Mouse (Mus musculus) spleen, postnatal 14 days (tissue): ENCODE results near the gene Tmem171.

ENCODE experiments used
- DNase-seq, 2 experiments: peaks; one replicate each; pipeline ENCODE4 v3.0.0; 2021 to 2022; ENCODE audit warnings: low spot score in 2 of 2

Tmem171 gene

DNA sequence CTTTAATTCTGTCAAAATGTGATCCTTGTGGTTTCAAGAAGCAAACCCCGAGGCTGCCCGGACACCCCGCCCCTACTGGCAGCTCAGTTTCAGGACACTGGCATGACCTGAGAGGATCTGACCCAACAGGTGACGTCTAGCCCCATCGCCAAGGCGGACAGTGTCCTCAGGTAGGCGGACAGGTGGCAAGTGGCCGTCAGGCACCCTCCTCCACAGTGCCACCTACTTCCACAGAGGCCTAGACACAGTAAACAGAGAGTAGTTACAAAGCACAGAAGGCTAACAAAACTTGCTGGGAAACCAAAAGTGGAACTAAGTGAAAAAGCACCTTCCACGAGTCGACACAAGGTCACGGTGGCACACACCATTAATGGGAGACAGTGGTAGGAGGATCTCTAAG lies 1.3 kb downstream of the Tmem171 start:
- DNase-seq = no peak

DNA sequence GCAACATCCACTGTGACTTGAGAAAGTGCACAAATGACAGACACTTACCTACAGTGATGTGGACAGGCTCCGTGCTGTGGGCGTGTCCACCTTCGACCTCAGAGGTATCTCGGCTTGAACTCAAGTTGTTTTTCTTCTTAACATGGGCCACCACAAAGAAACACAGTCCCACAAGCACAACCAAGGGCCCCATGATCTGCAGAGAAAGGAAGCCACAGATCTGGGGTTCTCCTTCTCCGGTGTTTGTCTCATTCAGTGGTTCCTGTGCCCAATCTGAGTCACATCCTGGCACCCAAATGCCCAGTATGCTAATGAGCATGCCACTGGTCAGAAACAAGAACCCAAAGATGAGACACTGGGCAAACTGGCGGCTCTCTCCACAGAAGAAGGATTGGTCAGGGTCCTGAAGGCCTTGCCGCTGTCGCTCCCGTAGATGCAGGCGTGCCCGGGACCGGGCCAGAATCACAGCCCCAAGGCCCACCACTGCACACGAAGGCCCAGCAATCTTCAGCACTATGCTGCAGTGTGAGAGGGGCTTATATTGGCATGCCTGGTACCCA lies 2.6 kb downstream of the Tmem171 start:
- no peak for DNase-seq

DNA sequence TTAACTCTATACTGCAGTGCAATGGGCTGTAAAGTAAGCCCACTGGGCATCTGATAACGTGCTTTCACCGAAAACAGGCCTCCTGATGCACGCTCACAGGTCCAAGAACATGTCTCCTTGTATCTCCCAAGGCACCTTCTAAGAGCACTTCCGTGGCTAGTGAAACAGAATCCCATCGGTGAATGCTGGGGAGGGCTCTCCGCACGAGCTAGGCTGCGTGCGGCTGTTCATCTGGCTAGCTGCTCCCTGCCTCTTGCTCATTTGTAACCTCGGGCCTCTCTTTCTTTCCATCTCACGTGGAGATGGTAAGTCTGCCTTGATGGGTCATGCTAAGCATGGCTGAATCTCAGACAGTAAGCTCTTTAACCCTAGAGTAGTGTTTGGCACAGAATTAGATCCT lies 3.7 kb downstream of the Tmem171 start:
- DNase-seq = no peak

DNA sequence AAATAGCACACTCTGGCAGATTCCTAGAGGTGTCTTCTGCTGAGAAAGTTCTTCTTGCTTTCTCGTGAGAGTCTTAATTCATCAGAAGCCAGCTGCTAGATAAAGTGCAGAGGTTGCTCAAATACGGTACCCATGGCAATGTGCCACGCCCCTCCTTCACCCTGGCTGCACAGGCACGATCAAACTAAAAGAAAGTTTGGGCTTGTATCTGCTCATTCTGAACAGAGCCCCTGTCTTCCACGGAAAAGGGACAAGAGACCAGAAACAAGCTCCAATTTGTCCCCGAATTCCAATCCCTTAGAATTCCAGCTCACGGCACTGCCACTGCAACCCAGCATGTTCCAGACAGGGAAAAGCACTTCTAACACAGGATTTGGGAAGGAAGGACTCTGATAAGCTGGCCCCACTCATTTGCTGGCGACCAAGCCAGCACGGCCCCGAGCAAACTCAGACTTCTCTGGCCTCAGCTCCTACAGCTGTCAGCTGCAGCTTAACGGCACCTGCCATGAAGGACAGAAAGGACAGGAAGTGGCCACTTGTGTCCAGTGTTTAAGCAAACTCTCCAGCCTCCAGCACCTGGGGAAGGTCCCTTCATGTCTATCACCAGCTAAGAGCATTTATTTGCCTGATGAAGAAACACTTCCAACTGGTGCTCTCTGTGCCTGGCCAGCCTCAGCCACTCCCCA lies 4.9 kb downstream of the Tmem171 start:
- DNase-seq = no peak

DNA sequence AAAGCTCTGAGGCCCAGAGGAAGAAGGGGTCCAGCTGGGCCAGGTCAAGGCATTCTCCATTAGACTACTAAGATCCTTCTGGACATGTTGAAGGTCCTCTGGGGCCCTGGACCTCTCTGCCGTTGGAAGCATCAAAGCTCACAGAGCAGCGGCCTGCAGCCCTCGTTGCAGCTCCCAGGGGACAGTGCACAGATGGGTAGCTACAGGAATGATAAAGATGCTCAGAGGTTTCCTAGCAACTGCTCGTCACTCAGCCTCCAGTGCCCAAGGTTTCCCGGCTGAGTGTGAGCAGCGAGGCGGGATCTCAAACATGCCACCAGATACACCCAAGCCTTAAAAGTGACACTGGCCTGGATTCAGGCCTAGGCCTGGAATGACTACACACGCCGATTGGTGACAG lies 6.7 kb downstream of the Tmem171 start:
- DNase-seq = no peak

DNA sequence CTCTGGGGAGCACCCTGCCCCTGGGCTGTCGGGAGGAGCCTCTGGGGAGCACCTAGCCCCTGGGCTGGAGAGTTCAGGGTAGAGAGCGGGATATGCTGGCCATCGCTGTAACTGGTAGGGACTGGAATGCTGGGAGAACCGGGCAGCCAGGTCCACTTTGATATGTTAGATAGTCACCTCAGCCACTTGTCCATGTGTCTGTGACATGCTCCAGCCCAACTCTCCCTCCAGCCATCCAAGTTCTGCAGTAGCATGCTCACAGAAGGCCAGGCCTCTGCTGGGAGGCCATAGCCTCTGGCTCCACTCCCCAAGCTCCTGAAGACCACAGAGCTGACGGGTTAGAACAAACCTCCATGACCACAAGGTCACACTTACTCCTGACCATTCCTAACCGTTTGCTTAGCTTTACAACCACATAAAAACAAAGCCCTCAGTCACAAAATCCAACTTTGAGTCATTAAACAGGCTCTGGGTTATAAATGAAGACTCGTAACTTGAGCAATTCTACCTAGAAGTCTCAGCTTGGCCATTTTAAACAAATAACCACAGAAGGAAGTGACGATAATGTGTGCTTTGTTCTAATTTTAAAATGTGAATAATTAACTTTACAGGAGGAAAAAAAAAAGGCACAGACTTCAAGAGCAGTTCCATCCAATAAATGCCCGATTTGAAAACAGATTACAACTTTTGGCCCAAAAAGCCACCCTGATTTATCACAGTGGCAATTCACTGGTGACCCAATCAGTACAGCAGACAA lies 10.3 kb downstream of the Tmem171 start:
- no peak for DNase-seq

DNA sequence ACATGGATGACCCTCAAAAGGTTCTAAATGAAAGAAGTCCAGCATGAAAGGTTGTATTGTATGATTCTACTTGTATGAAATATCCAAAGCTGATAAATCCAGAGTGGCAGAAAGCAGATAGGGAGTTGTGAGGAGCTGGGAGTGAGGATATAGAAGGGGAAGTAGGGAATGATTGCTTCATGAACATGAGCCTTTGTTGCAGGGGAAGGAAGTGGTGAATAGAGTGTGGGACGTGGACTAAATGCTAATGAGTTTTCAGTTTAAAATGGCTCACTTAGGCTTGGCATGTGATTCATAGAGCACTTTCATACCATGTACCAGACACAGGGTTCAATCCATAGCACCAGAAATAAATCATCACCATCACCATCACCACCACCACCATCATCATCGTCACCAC lies 11.2 kb downstream of the Tmem171 start:
- no peak for DNase-seq

DNA sequence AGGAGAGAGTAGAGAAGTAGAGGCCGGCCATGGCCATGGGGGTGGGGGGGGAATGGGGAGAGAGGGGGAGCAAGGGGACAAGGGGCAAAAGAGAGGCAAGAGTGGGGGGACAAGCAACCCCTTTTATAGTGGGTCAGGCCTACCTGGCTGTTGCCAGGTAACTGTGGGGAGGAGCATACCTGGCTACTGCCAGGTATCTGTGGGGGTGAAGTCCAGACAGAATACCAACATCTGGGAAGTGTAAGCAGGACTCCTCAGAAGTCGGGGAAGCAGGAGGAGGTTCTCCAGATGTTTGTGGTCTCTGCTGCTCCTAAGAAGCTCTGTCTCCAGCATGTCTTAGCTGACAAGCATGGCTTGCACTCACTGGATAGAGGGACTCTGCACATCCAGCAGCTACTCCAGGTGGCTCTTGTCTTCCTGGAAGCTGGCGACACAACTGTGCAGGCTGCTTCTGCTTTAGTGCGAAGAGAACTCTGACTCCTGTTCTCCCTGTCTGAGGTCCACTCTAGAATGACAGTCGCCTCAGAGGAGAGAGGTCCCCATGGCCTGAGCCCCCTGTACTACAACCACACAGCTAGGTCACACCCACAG lies 14.1 kb downstream of the Tmem171 start:
- DNase-seq = no peak

DNA sequence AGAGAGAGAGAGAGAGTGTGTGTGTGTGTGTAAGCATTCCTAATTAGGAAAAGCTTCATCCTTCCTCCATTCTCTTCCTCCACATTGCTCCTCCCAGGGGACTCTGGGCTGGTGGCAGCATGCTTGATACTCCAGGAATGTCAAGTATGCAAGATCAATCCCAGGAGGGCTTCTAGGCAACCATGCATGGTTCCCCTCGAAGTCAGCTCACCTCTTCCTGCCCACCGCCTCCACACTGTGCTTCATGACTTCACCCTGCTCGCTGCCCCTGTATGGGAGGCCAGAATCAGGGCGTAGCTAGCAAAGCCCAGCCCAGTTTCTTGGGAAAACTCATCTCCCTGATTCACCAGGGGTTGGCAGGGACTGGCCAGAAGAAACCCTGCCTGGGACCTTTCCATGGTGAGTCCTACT lies 15.0 kb downstream of the Tmem171 start:
- DNase-seq = no peak

DNA sequence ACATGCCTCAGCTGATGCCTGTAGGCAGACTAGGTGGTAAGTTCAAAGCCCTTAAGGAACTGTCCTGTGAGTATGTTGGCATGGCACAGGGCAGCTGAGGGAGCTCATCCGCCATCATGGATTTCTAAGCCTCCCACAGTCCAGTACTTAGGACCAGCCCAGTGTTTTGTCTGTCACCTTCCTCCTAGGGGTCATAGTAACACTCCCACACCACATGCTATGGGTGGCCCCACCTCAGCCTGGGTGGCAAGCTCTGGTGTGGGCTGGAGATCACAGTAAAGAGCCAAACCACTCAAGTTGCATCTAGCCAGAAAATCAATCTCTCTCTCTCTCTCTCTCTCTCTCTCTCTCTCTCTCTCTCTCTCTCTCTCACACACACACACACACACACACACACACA lies 15.4 kb downstream of the Tmem171 start:
- no peak for DNase-seq

DNA sequence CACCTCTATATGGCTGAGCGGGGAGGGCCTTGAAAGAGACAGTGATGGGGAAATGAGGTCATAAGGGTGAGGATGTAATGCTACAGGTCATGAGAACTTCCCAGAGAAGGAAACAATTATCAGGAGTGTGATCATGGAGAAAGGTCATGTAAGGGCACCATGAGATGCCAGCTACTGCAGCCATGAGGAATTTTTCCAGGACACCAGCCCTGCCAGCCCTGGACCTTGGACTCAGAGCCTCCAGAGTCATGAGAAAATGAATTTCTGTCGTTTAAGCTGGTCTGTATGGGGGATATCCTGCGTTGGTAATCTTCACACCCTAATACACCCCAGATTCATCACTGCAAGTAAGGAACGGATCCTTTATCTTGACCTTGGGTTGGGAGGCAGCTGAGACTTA lies 20.7 kb downstream of the Tmem171 start:
- DNase-seq = no peak

DNA sequence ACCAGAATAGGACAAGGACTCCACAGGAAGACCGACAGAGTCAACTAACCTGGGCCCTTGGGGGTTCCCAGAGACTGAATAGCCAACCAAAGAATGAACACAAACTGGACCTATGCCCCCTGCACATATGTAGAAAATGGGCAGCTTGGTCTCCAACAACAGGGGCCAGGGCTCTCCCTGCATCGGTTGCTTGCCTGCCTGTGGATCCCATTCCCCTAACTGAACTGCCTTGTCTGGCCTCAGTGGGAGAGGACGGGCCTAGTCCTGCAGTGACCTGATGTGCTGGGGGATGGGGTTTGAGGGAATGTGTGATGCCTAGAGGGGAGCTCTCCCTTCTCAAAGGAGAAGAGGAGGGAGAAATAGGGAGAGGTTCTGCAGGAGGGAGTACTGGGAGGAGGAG lies 25.3 kb downstream of the Tmem171 start:
- no peak for DNase-seq

DNA sequence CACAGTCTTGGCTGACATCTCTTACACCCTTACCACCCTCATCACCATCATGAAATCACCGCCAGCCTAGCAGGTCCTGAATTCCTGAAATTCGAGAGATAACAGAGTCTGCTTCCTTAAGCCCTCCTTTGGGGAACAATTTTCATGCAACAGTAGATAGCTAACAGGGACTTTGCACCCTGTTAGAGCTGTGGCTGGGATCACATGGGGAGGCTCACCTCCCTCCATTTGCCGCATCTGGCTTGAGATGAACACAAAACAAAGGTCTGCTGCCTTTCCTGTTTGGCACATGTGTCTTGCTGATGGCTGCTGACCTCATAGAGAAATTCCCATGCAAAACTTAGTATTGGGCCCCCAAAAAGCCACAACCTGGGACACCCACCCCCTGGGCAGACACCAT lies 27.3 kb downstream of the Tmem171 start:
- no peak for DNase-seq

DNA sequence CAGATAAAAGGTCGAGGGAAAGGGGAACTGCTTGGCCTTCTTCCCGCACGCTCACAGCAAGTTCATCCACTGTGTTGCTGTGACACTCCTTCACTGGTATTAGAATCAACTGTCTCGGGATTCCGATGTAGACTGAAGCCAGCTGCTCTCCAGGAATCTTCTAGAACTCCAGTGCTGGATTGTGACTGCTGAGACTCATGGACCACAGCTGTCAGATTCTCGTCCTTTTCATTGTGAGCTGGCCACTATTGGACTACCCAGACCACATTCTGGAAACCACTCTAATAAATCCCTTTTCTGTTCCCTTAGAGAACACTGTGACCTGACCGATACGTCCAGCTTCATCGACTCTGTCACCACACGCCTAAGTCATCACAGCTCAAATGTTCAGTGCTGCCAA lies 29.4 kb downstream of the Tmem171 start:
- no peak for DNase-seq

DNA sequence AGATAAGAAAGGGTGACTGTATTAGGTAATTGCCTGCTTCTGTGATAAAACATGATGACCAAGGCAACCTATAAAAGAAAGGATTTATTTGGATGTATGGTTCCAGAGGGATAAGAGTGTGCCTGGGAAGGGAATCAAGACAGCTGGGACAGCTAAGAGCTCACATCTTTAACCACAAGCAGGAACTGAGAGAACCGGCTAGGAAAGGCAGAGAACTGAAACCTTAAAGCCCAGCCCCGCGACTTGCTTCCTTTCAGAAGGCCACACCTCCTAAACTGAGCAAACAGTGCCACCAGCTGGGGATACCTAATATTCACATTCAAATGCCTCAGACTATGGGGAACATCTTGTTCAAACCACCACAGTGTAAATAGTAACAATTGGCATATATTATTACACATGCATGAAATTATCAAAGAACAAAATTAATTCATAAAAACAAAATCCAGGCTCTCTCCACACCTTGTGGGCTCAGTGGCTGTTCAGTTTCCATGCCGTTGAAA lies 32.4 kb downstream of the Tmem171 start:
- no peak for DNase-seq

DNA sequence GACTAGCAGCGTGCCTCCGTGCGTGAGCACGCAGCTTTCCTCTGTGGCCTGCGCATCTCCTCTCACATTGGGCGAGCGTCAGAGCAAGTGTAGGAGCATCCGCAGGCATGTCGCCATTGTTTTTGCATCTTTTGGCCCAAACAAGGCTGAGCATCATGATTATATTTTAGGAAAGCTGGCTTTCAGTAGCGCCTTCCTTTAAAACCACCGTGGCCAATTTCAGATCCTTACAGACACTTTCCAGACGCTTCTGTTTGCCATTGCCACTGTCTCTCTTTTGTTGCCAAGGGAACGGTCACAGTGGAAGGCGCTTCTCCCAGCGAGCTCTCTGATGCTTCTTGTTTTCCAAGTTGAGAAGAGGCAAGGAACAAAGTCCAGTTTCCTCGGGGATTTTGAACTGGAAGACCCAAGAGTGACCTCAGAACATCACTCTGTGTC lies 38.6 kb downstream of the Tmem171 start:
- no peak for DNase-seq

DNA sequence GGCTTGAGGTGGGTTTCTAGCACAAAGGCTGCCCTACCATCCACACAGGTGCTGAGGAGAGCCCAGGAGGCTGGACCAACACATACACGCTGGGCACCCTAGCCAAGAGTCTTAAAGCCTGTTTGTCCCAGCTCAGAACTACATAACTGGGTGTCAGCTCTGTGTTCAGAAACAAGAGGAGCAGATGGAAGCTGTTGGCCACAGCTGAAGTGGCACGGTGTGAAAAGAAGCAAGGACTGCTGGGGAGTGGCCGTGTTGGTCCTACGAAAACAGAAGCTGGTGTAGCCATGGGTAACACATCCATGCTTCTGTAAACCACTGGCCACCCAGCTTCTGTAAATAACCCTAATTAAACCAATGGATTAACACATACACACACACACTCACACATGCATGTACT lies 39.3 kb downstream of the Tmem171 start:
- DNase-seq = no peak

DNA sequence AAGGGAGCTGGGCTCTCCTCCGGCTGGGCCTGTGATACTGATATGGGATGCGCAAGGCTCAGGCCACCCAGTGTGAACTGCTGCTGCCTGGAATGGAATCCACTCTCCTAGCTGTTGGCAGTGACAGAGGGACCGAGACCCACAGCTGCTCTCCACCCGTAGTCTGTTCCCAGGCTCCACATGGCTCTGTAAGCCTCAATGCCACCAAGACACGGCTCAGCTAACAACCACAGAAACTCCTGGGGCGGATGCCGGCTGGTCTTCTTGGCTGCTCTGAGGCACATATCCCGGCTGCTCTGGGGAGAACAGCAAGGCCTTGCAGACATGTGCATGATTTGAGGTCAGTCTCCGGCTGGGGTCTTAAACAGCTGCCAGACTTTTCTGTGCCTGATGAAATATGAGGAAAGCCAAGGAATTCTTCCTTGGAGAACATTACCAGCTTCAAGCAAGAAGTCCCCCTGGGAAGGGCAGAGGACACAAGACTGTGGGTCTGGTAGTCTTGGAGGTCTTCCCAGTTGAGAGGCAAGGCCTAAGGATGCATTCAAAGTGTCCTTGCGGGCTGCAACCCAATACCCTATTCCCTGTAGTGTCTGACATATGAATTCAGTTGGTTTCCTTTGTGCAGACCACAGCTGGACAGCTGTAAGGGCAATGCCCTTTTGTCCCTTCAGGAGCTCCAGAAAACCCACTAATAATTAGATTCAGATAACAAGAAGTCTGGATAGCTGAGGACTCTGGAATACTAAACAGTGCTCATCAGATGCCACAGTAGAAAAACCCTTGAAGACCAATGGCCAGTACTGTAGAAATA lies 40.3 kb downstream of the Tmem171 start:
- no peak for DNase-seq

DNA sequence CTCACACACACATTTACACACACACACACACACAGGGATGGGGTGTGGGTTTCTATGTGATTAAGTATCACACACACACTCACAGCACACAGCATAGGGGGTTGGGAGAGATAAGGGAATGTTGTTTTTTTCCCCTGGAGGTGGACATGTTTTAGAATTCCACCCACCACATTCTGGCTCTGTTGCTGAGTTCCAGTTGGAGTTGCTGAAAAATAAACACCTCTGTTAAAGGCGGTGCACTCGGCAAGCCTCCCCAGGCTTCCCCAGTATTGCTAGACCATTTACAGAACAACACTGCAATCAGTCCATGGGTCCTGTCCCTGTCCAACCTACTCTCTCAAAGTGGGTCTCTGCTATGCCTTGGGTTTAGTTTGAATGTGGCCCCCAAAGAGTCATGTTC lies 42.4 kb downstream of the Tmem171 start:
- no peak for DNase-seq

DNA sequence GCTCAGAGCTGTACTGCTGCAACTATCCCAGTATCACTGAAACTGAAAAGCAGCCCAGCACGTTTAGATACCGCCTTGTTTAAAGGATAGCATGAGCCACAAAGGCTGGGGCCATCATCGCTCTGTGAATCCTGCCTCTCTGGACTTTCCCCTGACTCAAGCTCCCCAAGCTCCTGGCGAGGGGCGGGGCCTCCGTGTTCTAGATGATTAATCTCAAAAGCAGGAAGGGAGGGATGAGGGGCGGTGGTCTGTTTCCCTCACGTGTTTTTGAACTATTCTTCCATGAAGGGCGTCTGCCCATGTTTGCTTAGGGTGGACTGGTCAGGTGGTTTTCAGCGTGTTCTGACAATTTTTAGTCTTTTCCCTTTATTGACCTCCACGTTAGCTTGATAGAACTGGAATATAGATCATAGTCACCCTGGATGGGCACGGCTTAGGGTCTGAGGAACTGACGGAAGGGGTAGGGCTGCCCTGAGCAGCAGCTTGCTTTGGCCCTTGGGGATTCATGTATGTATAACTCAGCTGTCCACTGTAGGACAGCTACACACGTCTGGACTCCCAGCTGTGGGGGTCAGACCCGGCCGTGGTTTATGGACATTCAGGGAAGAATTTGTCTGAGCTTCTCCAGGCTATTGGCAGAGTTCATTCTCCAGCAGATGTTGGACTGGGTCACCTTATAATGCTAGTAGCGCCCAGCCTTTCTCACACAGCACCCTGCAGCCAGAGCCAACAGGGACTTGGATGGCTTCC lies 43.2 kb downstream of the Tmem171 start:
- no peak for DNase-seq
